Mouse (Mus musculus): Measurements from ENCODE around the gene Dap. TPM values are rescaled to one million over a fixed set of nuclear protein-coding genes. Genes with fewer than 3 reads are reported as not detected.

Dap gene
- polyA plus RNA-seq, 1 experiment from 2014 or later, result 77.8 TPM

GRCm38 (mm10) chr15:31296882-31297776, 73.0 kb downstream of the Dap start:
- Histone ChIP-seq H3K36me3 (replicated peaks; ENCODE audit: insufficient read depth, low read length) (no peaks in the 10 kb centered on the region), H3K9me3 (ENCODE audit: low read length) (no peaks in the 10 kb centered on the region), H3K4me3 (ENCODE audit: low read depth, low read length) (no peak overlapping the region), H3K4me1 (ENCODE audit: insufficient read depth) (no peaks in the 10 kb centered on the region), H3K27me3 (ENCODE audit: insufficient read depth, low read length) (peaks cover 16% of the 10 kb centered on the region; the same call in 1 of the 2 replicates), H3K4me2 (ENCODE audit: low read depth, low read length) (no peak overlapping the region), H3K27ac (ENCODE audit: low read depth) (no peak overlapping the region), H3K9ac (replicated peaks) (no peak overlapping the region)
- DNase-seq (no peak), ATAC-seq (no peak)
- 20% methylated on average over 40 of the region's 40 CpGs for WGBS (ENCODE audit: insufficient replicate concordance)
- TF ChIP-seq EP300 (IDR thresholded peaks at IDR 0.05; ENCODE audit: low read depth), result no peak
- no peak for TF ChIP-seq CTCF (IDR thresholded peaks at IDR 0.05; ENCODE audit: low read depth)

GRCm38 (mm10) chr15:31297777-31298137, 73.6 kb downstream of the Dap start:
- H3K4me2 ChIP-seq (ENCODE audit: low read depth, low read length), result no peak overlapping the region
- no peak overlapping the region for H3K9ac ChIP-seq (replicated peaks)
- TF ChIP-seq EP300 (IDR thresholded peaks at IDR 0.05; ENCODE audit: low read depth), result no peak
- no peak for TF ChIP-seq CTCF (IDR thresholded peaks at IDR 0.05; ENCODE audit: low read depth)
- H3K27ac ChIP-seq (ENCODE audit: low read depth), result no peak overlapping the region
- ATAC-seq, result no peak
- DNase-seq, result no peak
- no peak overlapping the region for H3K4me3 ChIP-seq (ENCODE audit: low read depth, low read length)
- H3K9me3 ChIP-seq (ENCODE audit: low read length), result no peaks in the 10 kb centered on the region
- 50% methylated on average over 13 of the region's 13 CpGs for WGBS (ENCODE audit: insufficient replicate concordance)
- H3K27me3 ChIP-seq (ENCODE audit: insufficient read depth, low read length), result peaks cover 16% of the 10 kb centered on the region; the same call in 1 of the 2 replicates
- no peaks in the 10 kb centered on the region for H3K4me1 ChIP-seq (ENCODE audit: insufficient read depth)
- no peaks in the 10 kb centered on the region for H3K36me3 ChIP-seq (replicated peaks; ENCODE audit: insufficient read depth, low read length)

GRCm38 (mm10) chr15:31299258-31299917, 75.3 kb downstream of the Dap start:
- TF ChIP-seq CTCF (IDR thresholded peaks at IDR 0.05; ENCODE audit: low read depth) (no peak), EP300 (IDR thresholded peaks at IDR 0.05; ENCODE audit: low read depth) (no peak)
- DNase-seq (no peak), ATAC-seq (no peak)
- Histone ChIP-seq H3K36me3 (replicated peaks; ENCODE audit: insufficient read depth, low read length) (no peaks in the 10 kb centered on the region), H3K9ac (replicated peaks) (no peak overlapping the region), H3K4me1 (ENCODE audit: insufficient read depth) (no peaks in the 10 kb centered on the region), H3K4me2 (ENCODE audit: low read depth, low read length) (no peak overlapping the region), H3K27me3 (ENCODE audit: insufficient read depth, low read length) (peaks cover 16% of the 10 kb centered on the region; the same call in 1 of the 2 replicates), H3K9me3 (ENCODE audit: low read length) (no peaks in the 10 kb centered on the region), H3K27ac (ENCODE audit: low read depth) (no peak overlapping the region), H3K4me3 (ENCODE audit: low read depth, low read length) (no peak overlapping the region)
- 42% methylated on average over 6 of the region's 6 CpGs for WGBS (ENCODE audit: insufficient replicate concordance)

- 46% methylated on average over 12 of the region's 12 CpGs for WGBS (ENCODE audit: insufficient replicate concordance)
- H3K9ac ChIP-seq (replicated peaks), result no peak overlapping the region
- no peak for DNase-seq
- H3K36me3 ChIP-seq (replicated peaks; ENCODE audit: insufficient read depth, low read length), result no peaks in the 10 kb centered on the region
- no peak overlapping the region for H3K4me3 ChIP-seq (ENCODE audit: low read depth, low read length)
- no peak for ATAC-seq
- H3K27ac ChIP-seq (ENCODE audit: low read depth), result no peak overlapping the region
- H3K27me3 ChIP-seq (ENCODE audit: insufficient read depth, low read length), result peaks cover 7% of the 10 kb centered on the region; the same call in 1 of the 2 replicates
- no peaks in the 10 kb centered on the region for H3K4me1 ChIP-seq (ENCODE audit: insufficient read depth)
- no peak overlapping the region for H3K4me2 ChIP-seq (ENCODE audit: low read depth, low read length)
- no peaks in the 10 kb centered on the region for H3K9me3 ChIP-seq (ENCODE audit: low read length)
- TF ChIP-seq CTCF (IDR thresholded peaks at IDR 0.05; ENCODE audit: low read depth) (no peak), EP300 (IDR thresholded peaks at IDR 0.05; ENCODE audit: low read depth) (no peak)
Observed at GRCm38 (mm10) chr15:31302293-31302990, 78.3 kb downstream of the Dap start.

GRCm38 (mm10) chr15:31304302-31304701, 80.2 kb downstream of the Dap start:
- no peak for ATAC-seq

GRCm38 (mm10) chr15:31305181-31305580, 81.1 kb downstream of the Dap start:
- WGBS (ENCODE audit: insufficient replicate concordance), result 53% methylated on average over 6 of the region's 6 CpGs
- TF ChIP-seq EP300 (IDR thresholded peaks at IDR 0.05; ENCODE audit: low read depth), result no peak
- no peak for TF ChIP-seq CTCF (IDR thresholded peaks at IDR 0.05; ENCODE audit: low read depth)

More at GRCm38 (mm10) chr15:31304302-31304701, 80.2 kb downstream of the Dap start:
- Histone ChIP-seq H3K4me1 (ENCODE audit: insufficient read depth) (no peaks in the 10 kb centered on the region), H3K27me3 (ENCODE audit: insufficient read depth, low read length) (no peaks in the 10 kb centered on the region), H3K27ac (ENCODE audit: low read depth) (no peak overlapping the region), H3K4me2 (ENCODE audit: low read depth, low read length) (no peak overlapping the region), H3K36me3 (replicated peaks; ENCODE audit: insufficient read depth, low read length) (no peaks in the 10 kb centered on the region), H3K4me3 (ENCODE audit: low read depth, low read length) (no peak overlapping the region), H3K9ac (replicated peaks) (no peak overlapping the region), H3K9me3 (ENCODE audit: low read length) (no peaks in the 10 kb centered on the region)
- WGBS (ENCODE audit: insufficient replicate concordance), result 68% methylated on average over 3 of the region's 3 CpGs
- DNase-seq, result no peak
- TF ChIP-seq EP300 (IDR thresholded peaks at IDR 0.05; ENCODE audit: low read depth) (no peak), CTCF (IDR thresholded peaks at IDR 0.05; ENCODE audit: low read depth) (no peak)

More at GRCm38 (mm10) chr15:31305181-31305580, 81.1 kb downstream of the Dap start:
- no peaks in the 10 kb centered on the region for H3K4me1 ChIP-seq (ENCODE audit: insufficient read depth)
- H3K27ac ChIP-seq (ENCODE audit: low read depth), result no peak overlapping the region
- no peak for DNase-seq
- no peak overlapping the region for H3K9ac ChIP-seq (replicated peaks)
- H3K27me3 ChIP-seq (ENCODE audit: insufficient read depth, low read length), result no peaks in the 10 kb centered on the region
- H3K4me3 ChIP-seq (ENCODE audit: low read depth, low read length), result no peak overlapping the region
- no peak for ATAC-seq
- no peaks in the 10 kb centered on the region for H3K36me3 ChIP-seq (replicated peaks; ENCODE audit: insufficient read depth, low read length)
- no peaks in the 10 kb centered on the region for H3K9me3 ChIP-seq (ENCODE audit: low read length)
- H3K4me2 ChIP-seq (ENCODE audit: low read depth, low read length), result no peak overlapping the region

All from liver, postnatal 0 days (tissue).